Mouse (Mus musculus) brain, embryonic 14.5 days (tissue): Measurements from ENCODE around the gene Lyl1.

ENCODE experiments used
- CTCF ChIP-seq: fragments of 200-500 bp; IDR thresholded peaks from 2 replicates; pipeline ENCODE4 v1.5.1; 2012; ENCODE audit warnings: inconsistent platforms, mild to moderate bottlenecking, moderate library complexity, borderline replicate concordance; ENCODE audit not compliant: insufficient read depth, insufficient read length; ENCODE audit errors: extremely low read depth
- POLR2A ChIP-seq: fragments of 200-500 bp; IDR thresholded peaks from 2 replicates; pipeline ENCODE4 v1.6.1; 2012; ENCODE audit warnings: mild to moderate bottlenecking, inconsistent platforms, borderline replicate concordance; ENCODE audit not compliant: poor library complexity, insufficient read depth, insufficient read length, severe bottlenecking; ENCODE audit errors: extremely low read depth

GRCm38 (mm10) chr8:84706610-84707266 lies 5.5 kb downstream of the Lyl1 start:
- TF ChIP-seq POLR2A (no peak), CTCF (no peak)
